Mouse (Mus musculus): ENCODE data around the gene Pih1d1. TPM values are rescaled to one million over a fixed set of nuclear protein-coding genes. Genes with fewer than 3 reads are reported as not detected.
A peak's percentile ranks its signal among the peaks of the same experiment; 100 is the strongest.
"Not testable (repeated sequence)": the region's sequence is repeated elsewhere in the genome, so short reads cannot be mapped to it uniquely, and the experiment has no call there.

Gene Pih1d1
- total RNA-seq, 1 experiment, result 70.2 TPM

- in situ Hi-C loops (cut with MboI; ENCODE audit: low sequenced_read_pairs in 2 of 2, unreplicated experiment in 2 of 2), result no loop called here
- peak within 1 kb of the TSS; percentile 93 to 99 for H3K4me3 ChIP-seq (ENCODE audit: insufficient read depth in 1 of 2, low read depth in 1 of 2, low read length in 2 of 2, poor library complexity in 1 of 2, severe bottlenecking in 1 of 2)
- H3K36me3 ChIP-seq (ENCODE audit: control insufficient read depth, insufficient read depth, low read length, poor library complexity, severe bottlenecking), result peaks cover 72% of the 10 kb centered on the region
- peak; percentile 99 for DNase-seq (ENCODE audit: low read depth, low spot score)
- H3K9me3 ChIP-seq (ENCODE audit: control insufficient read depth, insufficient read depth, low read depth, low read length), result no peaks in the 10 kb centered on the region
- no peak for TF ChIP-seq ZC3H11A (IDR thresholded peaks at IDR 0.05; ENCODE audit: borderline replicate concordance, low read depth, low read length)
- TF ChIP-seq ZNF384 (IDR thresholded peaks at IDR 0.05; ENCODE audit: low read depth, low read length), result no peak
- peak; percentile 94 for TF ChIP-seq CHD2 (IDR thresholded peaks at IDR 0.05; ENCODE audit: low read depth, low read length)
- TF ChIP-seq HCFC1 (IDR thresholded peaks at IDR 0.05; ENCODE audit: borderline replicate concordance, insufficient read depth, low read length), result peak; percentile 73; the same call in 1 of the 2 replicates
- TF ChIP-seq MAFK (IDR thresholded peaks at IDR 0.05; ENCODE audit: insufficient read depth, low read depth, low read length), result no peak
- peaks cover 0 to 11% of the 10 kb centered on the region in 2 experiments; a peak in 2 of 4 replicates for H3K4me1 ChIP-seq (ENCODE audit: control insufficient read depth in 2 of 2, insufficient read depth in 2 of 2, low read length in 2 of 2, poor library complexity in 1 of 2)
- H3K9ac ChIP-seq (ENCODE audit: insufficient read depth, low read depth, low read length, poor library complexity, severe bottlenecking), result peak within 1 kb of the TSS; percentile 100
- H3K27ac ChIP-seq (ENCODE audit: insufficient read depth, low read depth, low read length, poor library complexity, severe bottlenecking), result peak within 1 kb of the TSS; percentile 96
These were observed 29.6 kb upstream of the Pih1d1 start, which contains the start of gene Rps11 for GRCm38 (mm10) chr7:45124224-45125143. Gene Rps11, minus strand, starts transcription at chr7:45124439.

GRCm38 (mm10) chr7:45125144-45125600 is 28.9 kb upstream of the Pih1d1 start:
- TF ChIP-seq ZNF384 (IDR thresholded peaks at IDR 0.05; ENCODE audit: low read depth, low read length) (no peak), ZC3H11A (IDR thresholded peaks at IDR 0.05; ENCODE audit: borderline replicate concordance, low read depth, low read length) (no peak), HCFC1 (IDR thresholded peaks at IDR 0.05; ENCODE audit: borderline replicate concordance, insufficient read depth, low read length) (no peak), MAFK (IDR thresholded peaks at IDR 0.05; ENCODE audit: insufficient read depth, low read depth, low read length) (no peak), CHD2 (IDR thresholded peaks at IDR 0.05; ENCODE audit: low read depth, low read length) (no peak)
- H3K9me3 ChIP-seq (ENCODE audit: control insufficient read depth, insufficient read depth, low read depth, low read length), result no peaks in the 10 kb centered on the region
- peak overlapping the region in 1 of 2 experiments; percentile 99; a peak in 2 of 4 replicates for H3K4me3 ChIP-seq (ENCODE audit: insufficient read depth in 1 of 2, low read depth in 1 of 2, low read length in 2 of 2, poor library complexity in 1 of 2, severe bottlenecking in 1 of 2)
- peak overlapping the region; percentile 96; the same call in 1 of the 2 replicates for H3K27ac ChIP-seq (ENCODE audit: insufficient read depth, low read depth, low read length, poor library complexity, severe bottlenecking)
- H3K9ac ChIP-seq (ENCODE audit: insufficient read depth, low read depth, low read length, poor library complexity, severe bottlenecking), result peak overlapping the region; percentile 100; the same call in 1 of the 2 replicates
- in situ Hi-C loops (cut with MboI; ENCODE audit: low sequenced_read_pairs in 2 of 2, unreplicated experiment in 2 of 2), result no loop called here
- H3K4me1 ChIP-seq (ENCODE audit: control insufficient read depth in 2 of 2, insufficient read depth in 2 of 2, low read length in 2 of 2, poor library complexity in 1 of 2), result peaks cover 0 to 7% of the 10 kb centered on the region in 2 experiments; a peak in 1 of 4 replicates
- DNase-seq (ENCODE audit: low read depth, low spot score), result peak; percentile 63
- peaks cover 67% of the 10 kb centered on the region for H3K36me3 ChIP-seq (ENCODE audit: control insufficient read depth, insufficient read depth, low read length, poor library complexity, severe bottlenecking)

GRCm38 (mm10) chr7:45125649-45126048 is 28.5 kb upstream of the Pih1d1 start:
- H3K4me1 ChIP-seq (ENCODE audit: control insufficient read depth in 2 of 2, insufficient read depth in 2 of 2, low read length in 2 of 2, poor library complexity in 1 of 2); DNase-seq (ENCODE audit: low read depth, low spot score); H3K9me3 ChIP-seq (ENCODE audit: control insufficient read depth, insufficient read depth, low read depth, low read length); in situ Hi-C loops (cut with MboI; ENCODE audit: low sequenced_read_pairs in 2 of 2, unreplicated experiment in 2 of 2): not testable (repeated sequence)
- Histone ChIP-seq H3K36me3 (ENCODE audit: control insufficient read depth, insufficient read depth, low read length, poor library complexity, severe bottlenecking) (peaks cover 63% of the 10 kb centered on the region), H3K9ac (ENCODE audit: insufficient read depth, low read depth, low read length, poor library complexity, severe bottlenecking) (peak overlapping the region; percentile 100; the same call in 1 of the 2 replicates), H3K4me3 (ENCODE audit: insufficient read depth in 1 of 2, low read depth in 1 of 2, low read length in 2 of 2, poor library complexity in 1 of 2, severe bottlenecking in 1 of 2) (peak overlapping the region in 1 of 2 experiments; percentile 99; a peak in 2 of 4 replicates), H3K27ac (ENCODE audit: insufficient read depth, low read depth, low read length, poor library complexity, severe bottlenecking) (peak overlapping the region; percentile 96)

- DNase-seq (ENCODE audit: low read depth, low spot score), result no peak
- in situ Hi-C loops (cut with MboI; ENCODE audit: low sequenced_read_pairs in 2 of 2, unreplicated experiment in 2 of 2), result no loop called here
- Histone ChIP-seq H3K9me3 (ENCODE audit: control insufficient read depth, insufficient read depth, low read depth, low read length) (no peaks in the 10 kb centered on the region), H3K36me3 (ENCODE audit: control insufficient read depth, insufficient read depth, low read length, poor library complexity, severe bottlenecking) (peaks cover 57% of the 10 kb centered on the region), H3K4me1 (ENCODE audit: control insufficient read depth in 2 of 2, insufficient read depth in 2 of 2, low read length in 2 of 2, poor library complexity in 1 of 2) (peaks cover 0 to 12% of the 10 kb centered on the region in 2 experiments; a peak in 1 of 4 replicates), H3K27ac (ENCODE audit: insufficient read depth, low read depth, low read length, poor library complexity, severe bottlenecking) (peak overlapping the region; percentile 96), H3K9ac (ENCODE audit: insufficient read depth, low read depth, low read length, poor library complexity, severe bottlenecking) (peak overlapping the region; percentile 100), H3K4me3 (ENCODE audit: insufficient read depth in 1 of 2, low read depth in 1 of 2, low read length in 2 of 2, poor library complexity in 1 of 2, severe bottlenecking in 1 of 2) (peak overlapping the region; percentile 80 to 99)
- TF ChIP-seq HCFC1 (IDR thresholded peaks at IDR 0.05; ENCODE audit: borderline replicate concordance, insufficient read depth, low read length) (no peak), MAFK (IDR thresholded peaks at IDR 0.05; ENCODE audit: insufficient read depth, low read depth, low read length) (no peak), ZNF384 (IDR thresholded peaks at IDR 0.05; ENCODE audit: low read depth, low read length) (no peak), CHD2 (IDR thresholded peaks at IDR 0.05; ENCODE audit: low read depth, low read length) (no peak), ZC3H11A (IDR thresholded peaks at IDR 0.05; ENCODE audit: borderline replicate concordance, low read depth, low read length) (no peak)
These were observed 27.8 kb upstream of the Pih1d1 start for GRCm38 (mm10) chr7:45126147-45126843.
